Mouse (Mus musculus): Measurements from ENCODE around the gene Car12.
A peak's percentile ranks its signal among the peaks of the same experiment; 100 is the strongest.
"Not testable (repeated sequence)": the region's sequence is repeated elsewhere in the genome, so short reads cannot be mapped to it uniquely, and the experiment has no call there.

Car12 gene

DNA sequence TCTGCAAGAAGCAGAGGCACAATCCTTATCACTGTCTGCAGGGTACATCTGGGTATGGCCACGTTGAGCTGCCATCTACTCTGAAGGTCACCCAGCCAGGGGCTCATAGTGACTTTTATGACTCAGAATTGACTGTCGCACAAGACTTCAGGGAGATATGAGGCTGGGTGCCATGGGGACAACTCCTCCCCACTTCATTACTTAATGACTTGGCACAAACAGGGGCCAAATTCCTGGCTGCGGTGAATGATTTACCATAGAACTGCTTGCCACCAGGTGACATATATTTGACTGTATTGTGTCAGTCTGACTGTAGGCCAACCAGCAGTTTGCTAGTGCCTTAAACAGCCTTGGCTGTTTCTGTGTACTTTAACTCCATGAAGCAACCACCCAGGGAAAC, 55.8 kb downstream of the Car12 start:
- DNase-seq (ENCODE audit: low spot score in 2 of 2) = no peak

DNA sequence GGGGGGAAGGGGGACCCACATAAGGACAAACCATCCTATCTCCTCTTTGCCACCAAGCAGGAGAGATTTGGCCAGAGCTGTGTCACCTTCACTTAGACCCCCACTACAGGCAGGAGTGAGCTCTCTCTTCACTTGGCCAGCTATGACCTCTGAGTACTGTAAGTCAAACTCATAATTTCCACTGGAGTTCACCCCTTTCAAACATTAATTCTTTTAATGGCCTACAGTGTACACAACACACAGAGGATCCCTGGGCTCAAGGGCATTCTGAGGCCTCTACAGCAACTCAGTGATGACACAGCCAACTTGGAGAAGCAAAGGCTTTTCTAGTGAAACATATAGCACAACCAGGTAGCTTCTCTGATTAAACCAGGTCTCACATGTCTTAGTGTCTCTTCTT, 57.2 kb downstream of the Car12 start:
- DNase-seq (ENCODE audit: low spot score in 2 of 2) = no peak

DNA sequence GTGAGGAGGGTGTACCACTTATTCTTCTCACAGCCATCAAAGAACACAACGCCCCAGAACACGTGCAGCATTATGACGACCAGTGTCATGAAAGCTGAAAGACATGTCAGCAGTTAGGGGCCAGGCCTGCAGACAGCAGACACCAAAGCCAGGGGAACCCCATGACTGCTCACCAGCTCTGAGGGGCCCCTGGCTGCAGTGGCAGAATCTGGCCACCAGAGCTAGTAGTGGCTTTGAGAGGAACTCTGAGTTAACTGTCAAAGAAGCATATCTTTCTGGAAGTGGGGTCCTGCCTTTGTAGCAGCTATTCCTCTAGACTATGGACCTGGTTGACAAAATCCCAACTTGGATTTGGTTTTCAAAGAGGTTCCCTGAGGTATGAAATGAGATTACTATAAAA, 71.1 kb downstream of the Car12 start:
- DNase-seq (ENCODE audit: low spot score in 2 of 2) = not testable (repeated sequence)

DNA sequence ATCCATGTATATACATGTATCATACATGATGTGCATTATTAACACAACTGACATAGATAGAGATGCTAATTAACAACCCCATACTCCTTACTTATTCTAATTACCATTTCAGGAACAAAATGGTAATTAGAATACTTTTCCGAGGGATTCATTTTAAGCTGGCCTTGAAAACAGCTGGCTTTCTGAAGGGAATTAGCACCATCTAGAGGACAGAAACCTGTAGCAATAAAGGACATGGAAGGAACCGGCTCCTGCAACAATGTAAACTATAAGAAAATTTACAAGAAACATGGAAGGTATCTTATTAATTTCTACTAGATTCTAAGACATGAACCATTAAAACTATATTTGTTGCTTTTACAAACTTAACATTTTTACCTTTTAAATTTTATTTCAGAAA, 74.3 kb downstream of the Car12 start:
- DNase-seq (ENCODE audit: low spot score in 2 of 2) = no peak

DNA sequence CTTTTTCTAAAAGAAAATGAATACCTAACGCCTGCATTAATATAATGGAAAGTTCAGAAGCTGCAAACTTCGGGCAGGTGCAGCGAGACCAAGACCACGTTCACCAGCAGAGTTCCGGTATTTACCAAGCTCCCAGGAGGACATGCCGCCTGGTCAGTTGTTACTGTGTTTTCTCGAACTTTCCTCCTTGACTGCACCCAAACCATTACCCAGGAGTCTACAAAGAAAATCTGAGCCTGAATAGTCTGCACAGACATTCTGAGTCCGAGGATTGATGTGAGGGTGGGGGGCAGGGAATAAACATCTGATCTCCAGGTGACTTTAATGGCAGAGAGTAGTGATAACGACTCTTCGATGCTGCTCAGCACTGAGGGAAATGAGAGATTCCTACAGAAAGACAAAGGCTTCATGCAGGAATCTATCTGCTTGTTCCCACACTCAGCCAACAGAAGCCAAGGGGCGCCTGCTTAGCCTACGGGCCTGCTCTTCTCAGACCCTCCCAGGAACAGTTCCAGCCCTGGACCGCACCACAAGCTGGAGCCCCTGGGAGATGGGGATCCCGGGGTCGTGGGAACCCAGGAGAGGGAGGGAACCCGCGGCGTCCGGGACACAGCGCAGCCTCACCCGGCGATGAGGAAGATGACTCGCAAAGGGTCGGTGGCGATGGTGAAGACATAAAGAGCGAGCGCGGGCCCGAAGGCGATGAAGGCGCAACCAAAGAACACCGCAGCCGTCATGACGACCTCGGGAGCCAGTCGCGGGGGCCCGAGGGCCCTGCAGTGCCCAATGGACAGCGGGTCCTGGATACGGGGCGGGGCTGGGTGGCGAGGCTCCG, 81.4 kb downstream of the Car12 start:
- no peak for DNase-seq (ENCODE audit: low spot score in 2 of 2)

DNA sequence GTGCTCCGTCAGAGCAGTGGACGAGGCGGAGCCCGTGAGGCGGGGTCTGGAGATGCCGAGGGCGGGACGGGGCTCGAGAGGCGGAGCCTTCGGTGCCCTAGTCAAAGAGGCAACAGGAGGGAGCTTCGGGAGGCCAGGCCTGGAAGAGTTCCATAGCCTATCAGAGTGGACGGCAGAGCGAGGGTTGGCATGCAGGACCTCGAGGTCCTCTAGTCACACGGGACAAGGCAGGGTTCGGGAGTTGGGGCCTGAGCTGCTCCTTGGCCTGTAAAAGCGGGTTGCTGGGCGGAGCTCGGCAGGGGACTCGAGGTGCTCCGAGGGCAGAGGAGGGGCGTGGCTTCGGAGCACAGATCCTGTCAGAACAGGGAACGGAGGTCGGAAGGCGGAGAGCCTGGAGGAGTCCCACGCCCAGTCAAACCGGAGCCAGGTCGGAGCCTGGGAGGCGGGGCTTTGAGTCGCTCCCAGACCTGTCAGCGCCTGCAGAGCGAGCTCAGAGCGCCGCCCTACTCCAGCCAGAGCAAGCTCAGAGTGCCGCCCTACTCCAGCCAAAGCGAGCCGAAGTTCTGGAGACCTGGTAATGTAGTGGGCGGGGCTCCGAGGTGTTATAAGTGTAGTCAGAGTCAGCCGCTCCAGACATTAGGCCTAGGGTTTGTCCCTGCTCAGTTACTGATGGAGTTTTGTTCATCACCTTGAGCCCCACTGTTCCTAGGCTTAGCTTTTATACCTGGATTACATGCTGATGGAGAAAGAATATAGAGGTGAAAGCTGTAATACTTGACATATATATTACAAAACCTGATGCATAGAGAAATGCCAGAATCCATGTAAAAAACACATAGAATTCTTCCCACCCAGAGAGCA, 82.2 kb downstream of the Car12 start, which contains the start of gene Aph1b:
Aph1b (minus strand) TSS at position 27 of the 861 bp plus-strand sequence.
- peak; percentile 96 for DNase-seq (ENCODE audit: low spot score in 2 of 2)

DNA sequence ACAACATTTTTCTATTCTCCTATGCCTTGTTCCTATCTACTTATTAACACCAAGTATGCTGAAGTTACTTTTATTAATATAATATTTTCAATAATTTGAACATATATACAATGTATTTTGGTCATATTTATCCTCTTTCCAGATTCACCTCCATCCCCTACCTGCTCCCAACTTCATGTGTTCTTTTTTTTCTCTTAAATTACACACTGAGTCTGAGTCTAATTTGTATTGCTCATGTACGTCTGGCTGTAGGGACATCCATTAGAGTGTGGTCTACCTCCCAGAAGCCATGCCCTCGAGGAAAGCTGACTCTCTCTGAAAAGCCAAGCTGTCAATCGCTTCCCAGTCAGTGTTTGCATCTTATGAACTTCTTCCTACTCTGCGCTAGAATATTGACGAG, 83.3 kb downstream of the Car12 start, which contains the start of gene Gm10647:
Gm10647 (plus strand) TSS at position 301 of the 400 bp plus-strand sequence.
- DNase-seq (ENCODE audit: low spot score in 2 of 2) = no peak

DNA sequence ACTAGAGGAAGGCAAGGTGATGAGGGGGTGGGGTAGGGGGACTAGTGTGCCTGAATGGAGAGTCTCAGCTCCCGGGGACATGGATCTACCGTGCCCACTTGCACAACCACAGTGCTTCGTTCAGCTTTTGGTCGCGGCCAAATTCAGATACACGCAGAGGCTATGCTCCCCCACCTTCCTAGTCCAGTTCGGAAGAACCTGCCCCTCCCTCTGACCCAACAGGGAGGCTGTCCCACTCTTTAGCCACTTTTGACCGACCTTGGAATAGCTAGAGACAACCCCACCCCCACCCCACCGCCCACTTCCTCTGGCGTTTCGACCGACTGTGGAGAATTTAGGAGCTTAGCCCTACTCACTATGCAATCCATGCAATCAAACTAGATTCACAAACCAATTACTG, 88.5 kb downstream of the Car12 start:
- no peak for DNase-seq (ENCODE audit: low spot score in 2 of 2)

DNA sequence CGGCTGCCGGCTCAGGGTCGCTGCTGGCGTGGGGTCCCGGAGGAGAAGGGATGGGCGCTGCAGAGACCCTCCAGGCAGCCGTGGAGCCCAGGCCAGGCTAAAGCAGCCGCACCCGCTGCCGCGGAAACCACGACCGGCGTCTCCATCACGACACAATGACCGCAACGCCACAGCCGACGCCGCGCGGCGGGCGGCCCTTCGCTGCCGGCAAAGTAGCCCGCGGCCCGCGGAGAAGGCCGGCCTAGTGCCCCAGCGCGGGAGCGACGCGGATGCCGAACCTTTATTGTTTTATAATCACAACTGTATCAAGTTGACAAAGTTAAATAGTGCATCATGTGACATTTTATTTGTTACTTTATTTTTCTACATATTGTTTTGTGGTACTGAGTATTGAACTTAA, 92.5 kb downstream of the Car12 start:
- not testable (repeated sequence) for DNase-seq (ENCODE audit: low spot score in 2 of 2)

DNA sequence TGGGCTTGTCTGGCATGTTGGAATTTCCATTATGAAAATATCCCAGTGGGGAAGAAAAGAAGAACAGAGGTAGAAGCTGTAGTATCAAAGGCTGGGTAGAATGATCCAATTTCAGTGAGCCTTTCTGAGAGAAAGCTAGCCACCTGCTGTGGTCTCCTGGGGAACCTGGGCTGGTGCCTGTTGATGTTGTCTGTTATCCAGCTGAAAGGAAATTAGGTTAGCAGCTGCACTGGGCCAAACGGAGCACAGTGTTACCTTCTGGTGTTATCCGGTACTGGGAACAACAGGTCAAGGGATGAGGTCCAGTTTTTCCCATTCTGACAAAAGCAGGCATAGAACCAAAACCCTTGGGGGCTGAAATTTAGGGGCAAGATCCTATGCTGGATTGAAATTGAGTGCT, 99.9 kb downstream of the Car12 start:
- no peak for DNase-seq (ENCODE audit: low spot score in 2 of 2)
